Mouse (Mus musculus): ENCODE measurements around the gene Smim27. TPM values are rescaled to one million over a fixed set of nuclear protein-coding genes. Genes with fewer than 3 reads are reported as not detected.

Gene Smim27
- polyA plus RNA-seq, 1 experiment, result 18.4 TPM

DNA sequence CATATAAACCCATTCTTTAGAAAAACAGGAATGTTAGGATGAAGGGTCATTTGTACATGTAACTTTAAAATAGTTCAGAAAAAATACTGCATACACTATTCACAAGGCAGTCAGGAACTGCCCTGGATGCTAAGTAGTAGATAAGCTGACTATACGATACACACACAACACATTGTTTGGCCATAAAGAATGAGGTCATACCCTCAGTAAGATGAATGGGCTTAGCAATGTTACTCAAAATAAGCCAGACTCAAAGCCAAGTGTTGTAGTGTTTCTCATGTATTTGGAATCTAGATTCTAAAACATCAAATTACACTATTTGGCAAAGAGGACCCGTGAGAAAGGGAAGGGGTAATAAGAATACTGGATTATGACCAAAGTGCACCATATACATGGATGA, 15.6 kb upstream of the Smim27 start:
- 96% methylated on average over 2 of the region's 2 CpGs for WGBS

GRCm38 (mm10) chr4:40254385-40255103, 14.8 kb upstream of the Smim27 start:
- no peaks in the 10 kb centered on the region; the same call in none of the 2 replicates for H3K36me3 ChIP-seq (ENCODE audit: control insufficient read depth, insufficient read depth, low read length)
- DNase-seq, result no peak
- WGBS, result 88% methylated on average over 8 of the region's 8 CpGs
- H3K4me3 ChIP-seq (ENCODE audit: control insufficient read depth, insufficient read depth, low read length), result no peak overlapping the region
- H3K4me1 ChIP-seq (replicated peaks; ENCODE audit: control insufficient read depth, insufficient read depth, low read length), result no peaks in the 10 kb centered on the region
- no peak for TF ChIP-seq CTCF (IDR thresholded peaks at IDR 0.05; ENCODE audit: borderline replicate concordance, control insufficient read depth, extremely low read depth, insufficient read depth, low read length, poor library complexity)
- TF ChIP-seq POLR2A (IDR thresholded peaks at IDR 0.05; ENCODE audit: control insufficient read depth, extremely low read depth, insufficient read depth, low read length, poor library complexity), result no peak
- no peaks in the 10 kb centered on the region for H3K27me3 ChIP-seq (ENCODE audit: control insufficient read depth, insufficient read depth, low read length)
- H3K27ac ChIP-seq (ENCODE audit: control insufficient read depth, insufficient read depth, low read length), result no peak overlapping the region

More for the DNA sequence above, 15.6 kb upstream of the Smim27 start:
- no peak overlapping the region for H3K27ac ChIP-seq (ENCODE audit: control insufficient read depth, insufficient read depth, low read length)
- no peak overlapping the region for H3K4me3 ChIP-seq (ENCODE audit: control insufficient read depth, insufficient read depth, low read length)
- no peaks in the 10 kb centered on the region for H3K27me3 ChIP-seq (ENCODE audit: control insufficient read depth, insufficient read depth, low read length)
- H3K4me1 ChIP-seq (replicated peaks; ENCODE audit: control insufficient read depth, insufficient read depth, low read length), result no peaks in the 10 kb centered on the region
- no peak for DNase-seq
- no peak for TF ChIP-seq CTCF (IDR thresholded peaks at IDR 0.05; ENCODE audit: borderline replicate concordance, control insufficient read depth, extremely low read depth, insufficient read depth, low read length, poor library complexity)
- no peak for TF ChIP-seq POLR2A (IDR thresholded peaks at IDR 0.05; ENCODE audit: control insufficient read depth, extremely low read depth, insufficient read depth, low read length, poor library complexity)
- no peaks in the 10 kb centered on the region; the same call in 1 of the 2 replicates for H3K36me3 ChIP-seq (ENCODE audit: control insufficient read depth, insufficient read depth, low read length)

GRCm38 (mm10) chr4:40264321-40264720, 5.1 kb upstream of the Smim27 start:
- Histone ChIP-seq H3K27me3 (ENCODE audit: control insufficient read depth, insufficient read depth, low read length) (no peaks in the 10 kb centered on the region), H3K36me3 (ENCODE audit: control insufficient read depth, insufficient read depth, low read length) (peaks cover 32% of the 10 kb centered on the region), H3K4me1 (replicated peaks; ENCODE audit: control insufficient read depth, insufficient read depth, low read length) (peaks cover 8% of the 10 kb centered on the region; the same call in 1 of the 2 replicates), H3K27ac (ENCODE audit: control insufficient read depth, insufficient read depth, low read length) (no peak overlapping the region), H3K4me3 (ENCODE audit: control insufficient read depth, insufficient read depth, low read length) (no peak overlapping the region)
- WGBS, result 94% methylated on average over 1 of the region's 1 CpGs
- no peak for DNase-seq
- no peak for TF ChIP-seq CTCF (IDR thresholded peaks at IDR 0.05; ENCODE audit: borderline replicate concordance, control insufficient read depth, extremely low read depth, insufficient read depth, low read length, poor library complexity)
- TF ChIP-seq POLR2A (IDR thresholded peaks at IDR 0.05; ENCODE audit: control insufficient read depth, extremely low read depth, insufficient read depth, low read length, poor library complexity), result no peak

DNA sequence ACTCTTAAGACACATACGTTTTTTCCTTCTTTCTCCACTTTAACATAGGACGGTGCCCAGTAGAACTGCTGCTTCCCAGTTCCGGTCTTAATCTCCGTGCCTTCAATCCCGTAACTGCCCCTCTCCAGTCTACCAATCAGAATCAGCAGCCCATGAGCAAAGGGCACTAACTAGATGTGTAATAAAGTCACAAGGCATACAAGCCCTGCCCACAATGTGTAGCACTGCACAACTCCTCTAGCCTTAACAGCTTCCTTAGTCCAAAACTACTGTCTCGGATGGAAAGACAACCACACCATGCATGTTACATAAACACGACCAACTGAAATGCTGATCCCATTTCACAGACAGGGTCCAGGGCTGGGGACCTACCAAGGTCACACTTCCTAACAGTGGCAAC, 1.7 kb upstream of the Smim27 start:
- no peak for DNase-seq
- Histone ChIP-seq H3K4me1 (replicated peaks; ENCODE audit: control insufficient read depth, insufficient read depth, low read length) (peaks cover 8% of the 10 kb centered on the region; the same call in 1 of the 2 replicates), H3K27me3 (ENCODE audit: control insufficient read depth, insufficient read depth, low read length) (no peaks in the 10 kb centered on the region), H3K4me3 (ENCODE audit: control insufficient read depth, insufficient read depth, low read length) (peak overlapping the region; percentile 94), H3K27ac (ENCODE audit: control insufficient read depth, insufficient read depth, low read length) (no peak overlapping the region; the same call in 1 of the 2 replicates), H3K36me3 (ENCODE audit: control insufficient read depth, insufficient read depth, low read length) (peaks cover 3% of the 10 kb centered on the region)
- TF ChIP-seq CTCF (IDR thresholded peaks at IDR 0.05; ENCODE audit: borderline replicate concordance, control insufficient read depth, extremely low read depth, insufficient read depth, low read length, poor library complexity), result no peak
- TF ChIP-seq POLR2A (IDR thresholded peaks at IDR 0.05; ENCODE audit: control insufficient read depth, extremely low read depth, insufficient read depth, low read length, poor library complexity), result no peak
- WGBS, result 78% methylated on average over 7 of the region's 7 CpGs

DNA sequence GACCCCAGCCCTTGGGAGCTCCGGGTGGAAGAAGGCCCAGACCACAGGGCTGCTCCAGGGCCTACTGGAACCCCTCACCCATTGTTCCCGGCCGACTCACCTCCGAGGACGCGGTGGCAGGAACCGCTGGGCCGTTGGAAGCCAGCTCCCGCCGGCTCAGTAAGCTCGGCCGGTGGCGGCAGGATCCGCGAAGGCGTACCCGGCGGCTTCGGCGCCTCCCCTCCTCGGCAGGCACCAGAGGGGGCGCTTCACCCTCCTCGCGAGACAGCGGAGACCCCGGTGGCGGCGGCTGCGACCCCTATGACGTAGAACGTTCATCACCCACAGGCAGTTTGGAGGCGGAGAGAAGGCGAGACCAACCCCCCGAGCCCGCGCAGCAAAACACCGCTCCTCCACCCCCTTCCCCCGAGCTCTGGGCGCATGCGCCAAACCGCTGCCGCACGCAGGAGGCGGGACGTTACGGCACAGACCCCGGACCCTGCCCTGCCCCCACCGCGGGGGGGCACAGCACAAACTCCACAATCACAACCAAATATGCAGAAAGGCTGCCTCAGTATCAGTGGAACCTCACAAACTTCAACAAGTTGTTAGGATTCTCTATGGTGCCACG, 1.1 kb upstream of the Smim27 start:
- peak; percentile 94 for DNase-seq
- Histone ChIP-seq H3K4me1 (replicated peaks; ENCODE audit: control insufficient read depth, insufficient read depth, low read length) (peaks cover 8% of the 10 kb centered on the region; the same call in 1 of the 2 replicates), H3K27ac (ENCODE audit: control insufficient read depth, insufficient read depth, low read length) (peak overlapping the region; percentile 94)

DNA sequence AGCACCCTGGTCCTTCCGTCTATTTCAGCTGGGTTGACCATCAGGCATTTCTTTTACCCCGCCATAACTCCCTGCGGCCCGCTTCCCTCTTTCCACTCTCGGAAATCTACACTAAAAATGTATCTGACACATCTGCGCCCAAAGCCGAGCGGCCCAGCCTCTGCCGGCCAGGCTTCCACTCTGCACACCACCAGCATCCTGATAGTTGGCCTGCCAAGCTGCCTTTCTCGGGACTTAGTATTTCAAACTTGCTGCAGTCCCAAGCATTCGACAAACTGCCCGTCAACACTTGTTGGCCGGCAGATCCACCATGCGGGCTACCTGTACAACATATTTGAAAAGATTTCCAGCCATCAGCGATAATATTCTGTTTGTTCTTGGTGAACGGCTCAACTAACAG, 544 bp upstream of the Smim27 start:
- under 1% methylated on average over 16 of the region's 16 CpGs for WGBS
- TF ChIP-seq POLR2A (IDR thresholded peaks at IDR 0.05; ENCODE audit: control insufficient read depth, extremely low read depth, insufficient read depth, low read length, poor library complexity) (0 out of 2 replicates have a peak, but pooled peaks have one; percentile 5), CTCF (IDR thresholded peaks at IDR 0.05; ENCODE audit: borderline replicate concordance, control insufficient read depth, extremely low read depth, insufficient read depth, low read length, poor library complexity) (no peak)
- Histone ChIP-seq H3K36me3 (ENCODE audit: control insufficient read depth, insufficient read depth, low read length) (no peaks in the 10 kb centered on the region), H3K27me3 (ENCODE audit: control insufficient read depth, insufficient read depth, low read length) (no peaks in the 10 kb centered on the region), H3K4me3 (ENCODE audit: control insufficient read depth, insufficient read depth, low read length) (peak overlapping the region; percentile 94), H3K4me1 (replicated peaks; ENCODE audit: control insufficient read depth, insufficient read depth, low read length) (peaks cover 8% of the 10 kb centered on the region; the same call in 1 of the 2 replicates), H3K27ac (ENCODE audit: control insufficient read depth, insufficient read depth, low read length) (peak overlapping the region; percentile 94)
- DNase-seq, result no peak

More for the DNA sequence above, 1.1 kb upstream of the Smim27 start:
- TF ChIP-seq POLR2A (IDR thresholded peaks at IDR 0.05; ENCODE audit: control insufficient read depth, extremely low read depth, insufficient read depth, low read length, poor library complexity) (0 out of 2 replicates have a peak, but pooled peaks have one; percentile 15), CTCF (IDR thresholded peaks at IDR 0.05; ENCODE audit: borderline replicate concordance, control insufficient read depth, extremely low read depth, insufficient read depth, low read length, poor library complexity) (no peak)
- WGBS, result under 1% methylated on average over 50 of the region's 50 CpGs
- Histone ChIP-seq H3K4me3 (ENCODE audit: control insufficient read depth, insufficient read depth, low read length) (peak overlapping the region; percentile 94), H3K27me3 (ENCODE audit: control insufficient read depth, insufficient read depth, low read length) (no peaks in the 10 kb centered on the region), H3K36me3 (ENCODE audit: control insufficient read depth, insufficient read depth, low read length) (no peaks in the 10 kb centered on the region)
